Mouse (Mus musculus): ENCODE results near the gene Mtx1. TPM values are rescaled to one million over a fixed set of nuclear protein-coding genes. Genes with fewer than 3 reads are reported as not detected.
A peak's percentile ranks its signal among the peaks of the same experiment; 100 is the strongest.

Mtx1 gene
- total RNA-seq, 2 experiments from 2014 or later, result 68.1 to 122 TPM

DNA sequence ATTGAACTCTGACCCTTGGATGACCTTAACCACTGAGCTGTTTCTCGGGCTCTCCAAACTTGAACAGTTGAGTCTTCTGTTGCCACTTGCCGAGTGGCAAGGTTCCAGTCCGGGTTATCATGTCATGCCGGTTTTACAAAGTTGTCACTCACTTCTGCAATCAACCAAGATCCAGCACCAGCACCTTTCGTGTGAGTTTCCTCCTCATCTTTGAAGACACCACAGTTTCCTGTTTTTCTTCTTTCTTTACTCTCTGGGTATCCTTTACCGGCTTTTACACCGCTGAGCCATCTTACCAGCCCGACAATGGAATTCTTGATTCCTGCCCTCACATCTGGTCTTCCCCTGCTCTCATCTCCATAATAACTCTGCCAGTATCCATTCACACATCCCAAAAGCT lies 36.5 kb downstream of the Mtx1 start:
- 0 out of 2 replicates have a peak, but pooled peaks have one; percentile 15 for ATAC-seq (replicated peaks; ENCODE audit: low FRiP score, low TSS enrichment, poor library complexity, severe bottlenecking)

DNA sequence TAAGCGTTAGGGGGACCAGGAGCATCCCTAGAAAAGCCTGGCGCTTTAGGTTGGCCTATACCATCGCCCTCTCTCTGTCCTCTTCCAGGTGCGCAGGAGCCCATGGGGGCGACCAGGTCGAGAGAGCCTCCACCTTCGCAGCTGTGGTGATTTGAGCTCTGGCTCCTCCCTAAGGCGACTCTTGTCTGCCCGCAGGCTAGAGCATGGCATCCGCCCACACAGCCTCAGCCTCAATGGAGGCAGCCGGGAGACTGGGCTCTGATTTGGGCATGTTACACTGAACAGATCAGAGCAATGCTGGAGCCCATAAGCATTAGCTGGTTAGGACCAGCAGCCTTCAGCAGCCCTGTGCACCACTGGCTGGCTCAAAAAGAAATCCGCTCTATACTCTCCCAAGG lies 38.4 kb downstream of the Mtx1 start:
- ATAC-seq (replicated peaks; ENCODE audit: low FRiP score, low TSS enrichment, poor library complexity, severe bottlenecking), result no peak

DNA sequence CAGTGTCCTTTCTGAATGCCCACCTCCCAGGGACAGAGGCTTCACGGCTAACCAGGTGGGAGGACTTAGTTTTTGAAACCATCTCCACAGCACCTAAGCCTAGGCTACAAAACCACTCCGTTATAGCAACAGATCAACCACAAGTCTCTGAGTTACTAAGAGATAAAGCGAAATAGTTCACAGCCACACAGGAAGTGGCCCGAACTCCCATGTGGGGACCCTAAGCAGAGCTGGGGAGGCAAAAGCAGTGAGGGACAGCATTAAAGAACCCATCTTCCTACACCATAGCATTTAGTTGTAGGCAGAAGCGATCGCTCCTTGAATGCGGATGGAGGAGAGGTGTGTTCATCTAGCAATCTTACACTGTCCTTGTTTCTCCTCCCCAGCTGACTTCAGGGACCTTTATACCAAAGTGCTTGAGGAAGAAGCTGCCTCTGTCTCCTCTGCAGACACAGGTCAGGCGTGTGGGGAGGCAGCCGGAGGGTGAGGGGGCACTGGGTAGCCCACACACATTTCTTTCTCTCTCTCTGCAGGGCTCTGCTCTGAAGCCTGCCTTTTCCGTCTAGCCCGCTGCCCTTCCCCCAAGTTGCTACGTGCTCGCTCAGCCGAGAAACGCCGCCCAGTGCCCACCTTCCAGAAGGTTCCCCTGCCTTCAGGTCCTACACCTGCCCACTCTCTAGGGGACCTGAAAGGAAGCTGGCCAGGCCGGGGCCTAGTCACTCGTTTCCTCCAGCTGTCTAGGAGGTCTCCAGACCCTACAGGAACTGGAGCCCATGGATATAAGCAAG lies 39.0 kb downstream of the Mtx1 start:
- no peak for ATAC-seq (replicated peaks; ENCODE audit: low FRiP score, low TSS enrichment, poor library complexity, severe bottlenecking)

DNA sequence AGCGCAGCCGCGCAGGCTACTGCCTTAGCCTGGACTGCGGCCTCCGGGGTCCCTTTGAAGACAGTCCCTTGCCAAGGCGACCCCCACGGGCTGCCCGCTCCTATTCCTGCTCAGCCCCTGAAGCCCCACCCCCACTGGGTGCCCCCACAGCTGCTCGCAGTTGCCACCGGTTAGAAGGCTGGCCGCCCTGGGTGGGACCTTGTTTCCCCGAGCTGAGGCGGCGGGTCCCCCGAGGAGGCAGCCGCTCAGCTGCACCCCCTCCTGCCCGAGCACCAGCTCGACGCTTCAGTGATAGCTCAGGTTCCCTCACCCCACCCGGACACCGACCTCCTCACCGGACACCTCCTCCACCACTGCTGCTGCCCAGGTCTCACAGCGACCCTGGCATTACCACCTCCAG lies 39.7 kb downstream of the Mtx1 start:
- no peak for ATAC-seq (replicated peaks; ENCODE audit: low FRiP score, low TSS enrichment, poor library complexity, severe bottlenecking)

DNA sequence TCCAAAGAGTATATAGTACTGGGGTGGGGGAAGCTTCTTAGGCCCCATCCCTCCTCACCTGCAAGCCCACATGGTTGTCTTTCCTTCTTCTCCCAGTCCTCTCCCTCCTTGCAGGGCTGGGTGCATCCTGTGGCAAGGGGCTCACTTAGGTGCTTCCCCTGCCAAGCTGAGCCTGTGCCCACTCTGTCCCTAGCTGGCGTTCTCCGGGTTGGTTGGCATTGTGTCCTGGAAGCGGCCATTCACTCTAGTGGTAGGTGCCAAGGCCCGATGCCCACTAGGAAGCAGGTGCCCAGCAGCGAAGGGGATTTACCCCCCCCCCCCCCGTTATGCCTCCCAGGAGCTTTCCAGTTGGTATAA lies 43.0 kb downstream of the Mtx1 start:
- no peak for ATAC-seq (replicated peaks; ENCODE audit: low FRiP score, low TSS enrichment, poor library complexity, severe bottlenecking)

DNA sequence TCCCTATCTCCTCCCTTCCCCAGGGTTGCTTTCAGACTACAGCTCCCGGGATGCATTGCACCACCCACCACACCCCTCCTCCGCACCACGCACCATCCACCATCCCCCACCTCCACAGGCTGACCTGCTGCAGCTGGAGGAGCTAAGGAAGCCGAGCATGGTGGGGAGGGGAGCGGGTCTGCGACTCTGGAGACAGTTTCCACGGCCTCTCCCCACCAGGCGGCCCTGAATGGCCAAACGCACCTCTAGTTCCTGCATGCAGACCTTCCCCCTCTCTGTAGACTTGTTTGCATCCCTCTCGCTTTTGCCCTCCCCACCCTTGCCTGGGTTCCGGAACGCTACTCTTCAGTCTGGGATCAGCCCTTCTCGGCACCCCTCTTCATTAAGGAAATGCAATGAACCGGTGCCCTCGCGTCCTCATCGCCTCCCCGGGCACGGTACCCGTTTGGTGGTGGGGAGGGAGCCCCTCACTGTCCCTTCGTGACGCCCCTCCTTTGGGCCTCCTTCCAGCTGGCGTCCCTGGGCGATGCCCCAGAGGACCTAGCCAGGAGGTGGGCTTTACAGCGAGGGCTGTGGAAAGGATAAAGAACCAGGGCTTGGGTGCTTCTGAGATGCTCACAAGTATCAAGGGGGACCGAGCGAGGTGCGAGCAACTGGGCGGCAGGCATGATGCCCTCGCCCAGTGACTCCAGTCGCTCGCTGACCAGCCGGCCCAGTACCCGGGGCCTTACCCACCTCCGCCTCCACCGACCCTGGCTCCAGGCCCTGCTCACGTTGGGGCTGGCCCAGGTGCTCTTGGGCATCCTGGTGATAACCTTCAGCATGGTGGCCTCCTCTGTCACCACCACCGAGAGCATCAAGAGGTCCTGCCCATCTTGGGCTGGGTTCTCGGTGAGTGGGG lies 43.6 kb downstream of the Mtx1 start, which contains the start of gene Fam189b:
Gene Fam189b, plus strand, starts transcription at position 86 of the 901 bp plus-strand sequence.
- peak; percentile 86 for ATAC-seq (replicated peaks; ENCODE audit: low FRiP score, low TSS enrichment, poor library complexity, severe bottlenecking)

DNA sequence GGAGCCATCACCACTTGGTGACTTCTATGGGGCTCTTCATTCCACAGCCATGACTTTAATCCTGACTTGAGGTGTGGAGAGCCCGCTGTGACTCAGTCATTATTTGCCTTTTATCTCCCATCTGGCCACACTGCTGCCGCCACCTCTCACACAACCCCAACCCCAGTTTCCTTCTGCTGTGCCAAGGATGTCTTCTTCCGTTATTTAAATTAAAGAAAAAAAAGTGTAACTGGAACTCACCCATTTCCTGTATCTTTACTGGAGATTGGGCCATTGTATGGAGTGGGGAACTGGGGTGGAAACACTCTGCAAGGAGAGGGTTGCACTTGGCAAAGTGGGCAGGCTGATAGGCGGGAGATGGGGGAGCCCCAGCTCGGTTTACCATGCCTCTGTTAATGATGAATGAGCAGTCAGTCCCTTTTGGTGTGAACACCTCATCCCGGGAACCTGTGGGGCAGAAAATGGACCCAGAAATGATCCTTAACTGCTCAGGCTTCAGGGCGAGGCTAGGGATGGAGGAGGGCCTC lies 44.3 kb downstream of the Mtx1 start:
- peak; percentile 23; the same call in 1 of the 2 replicates for ATAC-seq (replicated peaks; ENCODE audit: low FRiP score, low TSS enrichment, poor library complexity, severe bottlenecking)

DNA sequence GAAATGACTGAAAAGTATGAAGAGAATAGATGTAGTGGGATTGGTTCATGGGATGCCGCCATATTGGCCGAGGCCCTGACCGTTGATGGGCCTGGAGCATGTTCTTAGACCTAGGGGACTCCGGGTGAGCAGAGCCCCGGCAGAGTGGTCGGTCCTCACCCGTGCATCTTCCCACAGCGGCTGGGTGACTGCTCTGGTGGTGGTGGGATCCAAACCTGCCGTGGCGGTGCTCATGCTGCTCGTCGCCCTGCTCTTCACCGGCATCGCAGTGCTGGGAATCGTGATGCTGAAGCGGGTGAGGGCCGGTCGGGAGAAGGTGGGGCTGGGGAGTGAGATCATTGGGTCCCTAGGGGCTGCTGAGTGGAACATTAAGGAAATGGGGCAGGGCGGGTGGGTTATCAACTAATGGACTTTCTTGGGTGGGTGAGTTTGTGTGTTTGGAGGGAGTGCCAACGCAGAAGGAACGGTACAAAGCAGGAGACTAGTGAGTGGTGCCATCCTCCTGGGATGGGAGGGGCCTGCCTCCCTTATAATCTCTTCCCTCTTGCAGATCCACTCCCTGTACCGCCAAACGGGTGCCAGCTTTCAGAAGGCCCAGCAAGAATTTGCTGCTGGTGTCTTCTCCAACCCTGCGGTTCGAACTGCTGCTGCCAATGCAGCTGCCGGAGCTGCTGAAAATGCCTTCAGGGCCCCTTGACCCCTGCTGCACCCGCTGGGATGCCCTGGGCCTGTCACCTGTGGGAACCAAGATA lies 45.0 kb downstream of the Mtx1 start:
- no peak for ATAC-seq (replicated peaks; ENCODE audit: low FRiP score, low TSS enrichment, poor library complexity, severe bottlenecking)

DNA sequence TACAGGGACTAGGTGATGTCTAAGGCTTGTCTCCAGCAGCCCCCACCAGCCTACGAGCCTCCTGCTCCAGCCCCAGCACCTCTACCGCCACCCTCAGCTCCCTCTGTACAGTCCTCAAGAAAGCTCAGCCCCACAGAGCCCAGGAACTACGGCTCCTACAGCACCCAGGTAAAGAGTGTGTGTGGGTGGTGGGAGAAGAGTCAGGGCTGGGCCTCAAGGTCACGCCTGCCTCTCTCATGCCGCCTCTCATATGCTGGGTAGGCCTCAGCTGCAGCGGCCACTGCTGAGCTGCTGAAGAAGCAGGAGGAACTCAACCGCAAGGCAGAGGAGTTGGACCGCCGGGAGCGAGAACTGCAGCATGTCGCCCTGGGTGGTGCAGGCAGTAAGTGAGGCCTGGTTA lies 47.8 kb downstream of the Mtx1 start:
- ATAC-seq (replicated peaks; ENCODE audit: low FRiP score, low TSS enrichment, poor library complexity, severe bottlenecking), result no peak

DNA sequence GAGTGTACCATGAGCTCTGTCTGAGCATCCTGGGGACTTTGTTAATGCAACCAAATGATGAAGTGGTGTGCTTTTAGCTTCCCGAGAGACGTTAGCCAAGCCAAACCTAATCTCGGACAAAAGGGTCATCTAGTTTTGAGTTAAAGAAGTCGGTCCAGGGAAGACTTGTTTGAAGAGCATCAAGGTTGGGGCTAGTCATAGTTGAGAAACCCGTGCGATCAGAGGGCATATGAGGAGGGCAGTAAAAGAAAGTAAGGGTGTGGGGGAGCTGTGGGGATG lies 48.8 kb downstream of the Mtx1 start:
- ATAC-seq (replicated peaks; ENCODE audit: low FRiP score, low TSS enrichment, poor library complexity, severe bottlenecking), result no peak

DNA sequence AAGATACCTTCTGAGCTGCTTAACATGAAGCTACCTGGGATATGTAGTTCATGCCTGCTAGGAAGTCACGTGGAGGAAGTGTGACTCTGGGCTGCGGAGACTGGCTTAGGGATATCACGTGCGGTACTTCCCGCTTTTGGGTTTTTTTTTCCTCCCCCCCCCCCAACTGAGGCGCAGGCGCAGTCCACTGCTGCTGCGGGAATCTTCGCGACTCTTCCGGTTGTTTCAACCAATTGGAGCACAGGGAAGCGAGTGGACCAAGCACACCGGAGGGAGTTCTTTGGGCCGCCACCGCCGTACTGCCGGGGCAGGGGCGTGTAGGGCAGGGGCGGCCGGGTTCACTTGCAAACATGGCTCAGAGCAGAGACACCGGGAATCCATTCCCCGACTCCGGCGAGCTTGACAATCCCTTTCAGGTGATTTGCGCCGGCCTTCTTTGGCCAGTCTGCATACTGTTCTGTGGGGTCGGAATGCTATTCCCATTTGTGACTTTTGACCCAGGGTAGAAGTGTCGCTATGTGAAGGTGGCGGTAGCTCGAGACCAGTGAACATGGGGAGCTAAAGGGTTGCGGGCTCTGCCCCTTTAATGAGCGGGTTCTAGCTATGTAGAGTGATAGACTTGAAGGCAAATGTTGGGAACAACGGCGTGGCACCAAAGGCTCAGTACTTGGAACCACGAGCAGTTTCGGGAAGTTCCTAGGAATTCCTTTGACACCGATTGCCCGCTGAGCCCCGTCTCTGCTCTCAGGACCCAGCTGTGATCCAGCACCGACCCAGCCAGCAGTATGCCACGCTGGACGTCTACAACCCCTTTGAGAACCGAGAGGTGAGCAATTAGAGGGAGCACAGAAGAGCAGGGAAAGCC lies 49.4 kb downstream of the Mtx1 start, which contains the start of gene Scamp3:
Gene Scamp3, plus strand, starts transcription at position 232 of the 865 bp plus-strand sequence.
- peak; percentile 88 for ATAC-seq (replicated peaks; ENCODE audit: low FRiP score, low TSS enrichment, poor library complexity, severe bottlenecking)

DNA sequence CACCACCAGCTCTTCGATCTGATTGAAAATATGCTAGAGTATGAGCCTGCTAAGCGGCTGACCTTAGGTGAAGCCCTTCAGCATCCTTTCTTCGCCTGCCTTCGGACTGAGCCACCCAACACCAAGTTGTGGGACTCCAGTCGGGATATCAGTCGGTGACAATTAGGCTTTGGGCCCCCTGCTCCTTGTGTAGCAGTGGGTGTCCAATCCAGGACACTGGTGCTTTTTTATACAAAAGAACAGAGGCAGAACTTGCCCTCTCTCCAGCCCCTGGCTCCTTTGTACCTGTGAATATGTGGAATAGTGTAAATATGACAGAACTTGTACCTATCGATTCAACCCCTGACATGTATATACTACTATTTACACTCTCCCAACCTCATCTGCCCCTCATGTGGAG lies 50.5 kb downstream of the Mtx1 start:
- no peak for ATAC-seq (replicated peaks; ENCODE audit: low FRiP score, low TSS enrichment, poor library complexity, severe bottlenecking)

DNA sequence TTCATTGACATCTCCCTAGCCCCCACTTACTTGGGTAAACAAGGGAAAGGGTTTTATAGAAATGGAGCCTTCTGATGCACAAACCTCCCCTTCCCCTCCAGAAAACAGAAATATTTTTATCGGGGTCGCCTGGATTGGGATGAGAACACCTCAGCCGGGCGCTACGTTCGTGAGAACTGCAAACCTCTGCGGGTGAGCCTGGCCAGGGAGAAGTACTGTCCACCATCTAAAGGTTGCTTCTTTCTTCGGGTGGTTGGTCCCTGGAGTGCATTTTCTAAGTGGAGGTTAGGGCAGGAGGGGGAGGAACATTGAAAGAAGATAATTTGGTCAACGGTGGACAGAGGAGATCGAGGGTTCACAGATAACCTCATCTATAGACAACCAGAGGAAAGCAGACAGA lies 51.3 kb downstream of the Mtx1 start:
- no peak for ATAC-seq (replicated peaks; ENCODE audit: low FRiP score, low TSS enrichment, poor library complexity, severe bottlenecking)

DNA sequence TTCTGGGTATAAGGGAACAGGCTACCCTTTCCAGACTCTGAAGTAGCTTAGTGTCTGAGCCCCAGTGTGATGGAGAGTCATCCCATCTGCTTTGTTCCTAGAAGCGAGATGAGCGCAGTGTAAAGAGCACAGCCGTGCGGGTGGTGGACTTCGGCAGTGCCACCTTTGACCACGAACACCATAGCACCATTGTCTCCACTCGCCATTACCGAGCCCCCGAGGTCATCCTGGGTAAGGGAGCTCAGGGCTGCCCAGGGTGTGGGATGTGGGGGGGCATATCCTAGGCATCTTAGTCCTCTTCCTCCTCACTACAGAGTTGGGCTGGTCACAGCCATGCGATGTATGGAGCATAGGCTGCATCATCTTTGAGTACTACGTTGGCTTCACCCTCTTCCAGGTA lies 52.0 kb downstream of the Mtx1 start:
- no peak for ATAC-seq (replicated peaks; ENCODE audit: low FRiP score, low TSS enrichment, poor library complexity, severe bottlenecking)

DNA sequence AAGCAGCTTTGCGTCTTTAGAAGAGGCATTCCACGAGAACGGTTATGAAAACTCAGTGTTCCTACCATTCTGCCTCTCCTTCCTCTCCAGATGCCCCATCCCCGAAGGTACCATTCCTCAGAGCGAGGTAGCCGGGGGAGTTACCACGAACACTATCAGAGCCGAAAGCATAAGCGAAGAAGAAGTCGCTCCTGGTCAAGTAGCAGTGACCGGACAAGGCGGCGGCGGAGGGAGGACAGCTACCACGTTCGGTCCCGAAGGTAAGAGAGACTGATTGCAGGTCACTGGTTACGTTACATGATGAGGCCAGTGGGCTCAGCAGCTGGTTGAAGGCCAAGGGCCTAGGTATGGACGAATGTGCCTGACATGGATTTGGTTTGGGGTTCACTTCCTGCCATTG lies 59.9 kb downstream of the Mtx1 start:
- no peak for ATAC-seq (replicated peaks; ENCODE audit: low FRiP score, low TSS enrichment, poor library complexity, severe bottlenecking)

DNA sequence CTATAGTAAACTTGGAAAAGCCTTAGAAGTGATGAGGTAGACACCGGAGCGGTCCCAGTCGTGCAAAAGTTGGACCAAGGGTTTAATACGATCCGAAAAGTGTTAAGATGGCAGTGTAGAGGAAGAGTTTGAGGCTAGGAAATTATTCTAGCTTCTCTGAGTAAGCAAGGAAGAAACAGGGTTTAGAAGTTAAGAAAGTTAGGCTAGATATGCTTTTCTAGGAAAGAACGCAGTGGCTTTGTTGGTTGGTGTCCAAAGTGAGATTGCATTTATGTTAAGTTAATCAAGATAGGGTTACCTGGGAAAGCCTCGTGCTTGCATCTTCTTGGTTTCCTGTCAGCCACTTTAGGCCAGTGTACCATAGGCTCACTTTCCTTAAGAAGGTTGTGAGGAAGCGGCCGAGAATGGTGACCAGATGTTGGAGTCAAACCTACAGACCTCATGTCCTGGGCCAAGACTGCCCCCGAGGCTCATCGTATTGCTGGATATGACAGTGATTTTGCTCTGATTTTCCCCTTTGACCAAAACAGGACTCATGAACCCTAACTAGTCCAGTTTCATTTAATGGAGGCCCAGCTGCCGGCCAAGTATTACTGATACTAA lies 61.5 kb downstream of the Mtx1 start:
- ATAC-seq (replicated peaks; ENCODE audit: low FRiP score, low TSS enrichment, poor library complexity, severe bottlenecking), result no peak

DNA sequence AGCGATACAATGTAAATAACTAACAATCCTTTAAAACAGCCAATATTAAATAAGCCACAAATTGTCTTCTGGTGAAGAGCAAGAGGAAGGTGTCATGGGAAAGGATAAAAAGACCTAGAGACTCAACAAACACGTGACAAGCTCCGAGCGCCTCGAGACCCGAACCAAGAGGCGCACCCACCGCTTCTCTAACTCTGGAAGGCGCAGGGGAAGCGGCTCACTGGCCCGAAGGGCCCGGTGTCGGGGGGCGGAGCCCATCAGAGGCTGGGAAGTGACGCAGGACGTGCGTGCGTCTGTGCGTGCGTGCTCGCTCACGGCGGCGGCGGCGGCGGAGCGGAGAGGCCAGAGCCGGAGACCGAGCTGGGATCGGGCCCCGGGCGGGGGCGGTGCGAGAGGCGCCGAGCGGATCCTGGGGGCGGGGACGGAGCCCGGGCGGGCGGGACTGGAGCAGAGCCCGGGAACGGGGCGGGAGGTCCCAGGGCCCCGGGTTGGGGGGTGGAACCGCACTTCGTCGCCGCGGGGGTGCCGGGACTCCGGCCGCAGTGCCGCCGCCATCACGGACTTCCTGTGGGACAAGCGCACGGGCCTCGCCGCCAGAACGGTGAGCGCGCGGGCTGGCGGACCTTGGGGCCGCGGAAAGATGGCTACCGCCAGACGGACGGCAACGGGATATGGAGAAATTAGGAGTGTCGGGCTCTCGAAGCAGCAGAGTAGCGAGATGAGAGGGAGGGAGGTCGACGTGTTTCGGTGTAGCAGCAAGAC lies 62.2 kb downstream of the Mtx1 start, which contains the start of gene Clk2:
Gene Clk2, plus strand, starts transcription at position 290 of the 762 bp plus-strand sequence.
- ATAC-seq (replicated peaks; ENCODE audit: low FRiP score, low TSS enrichment, poor library complexity, severe bottlenecking), result peak; percentile 96

All from megakaryocyte-erythroid progenitor cell, adult 5-6 weeks (primary cell).